Mouse (Mus musculus): ENCODE measurements around the gene Map3k4. TPM values are rescaled to one million over a fixed set of nuclear protein-coding genes. Genes with fewer than 3 reads are reported as not detected.

The Map3k4 gene
- total and polyA plus RNA-seq, 2 experiments: 10.7 to 19.2 TPM

DNA sequence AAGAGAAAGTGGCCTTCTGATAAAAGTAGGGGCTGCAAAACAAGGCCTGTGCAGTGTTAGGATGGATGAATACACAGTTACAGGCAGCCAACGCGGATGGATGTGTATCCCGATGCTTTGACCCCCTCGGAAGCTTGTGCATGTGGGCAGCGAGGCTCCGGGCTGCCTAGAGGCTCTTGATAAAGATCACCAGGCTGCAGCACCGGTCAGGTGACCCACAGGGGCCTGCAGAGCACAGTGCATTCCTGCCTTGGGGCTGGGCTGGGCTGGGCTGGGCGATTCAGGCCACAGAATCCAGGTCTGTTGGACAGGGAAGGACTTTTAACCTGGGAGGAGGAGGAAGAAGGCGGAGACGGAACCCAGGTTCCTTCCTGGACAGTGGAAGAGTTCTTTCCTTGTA is 123.0 kb downstream of the Map3k4 start:
- Histone ChIP-seq H3K27ac (replicated peaks; ENCODE audit: insufficient read depth, low read depth, low read length) (no peak overlapping the region), H3K36me3 (ENCODE audit: control insufficient read depth, insufficient read depth, low read length) (no peaks in the 10 kb centered on the region), H3K4me1 (ENCODE audit: control insufficient read depth, insufficient read depth, low read length) (no peaks in the 10 kb centered on the region; the same call in 1 of the 2 replicates), H3K4me3 (ENCODE audit: insufficient read depth, low read depth, low read length) (no peak overlapping the region), H3K79me2 (ENCODE audit: control insufficient read depth, insufficient read depth, low read length) (no peaks in the 10 kb centered on the region), H3K9ac (ENCODE audit: low read depth, low read length) (no peak overlapping the region), H3K27me3 (ENCODE audit: control insufficient read depth, insufficient read depth, low read length) (no peaks in the 10 kb centered on the region)
- TF ChIP-seq CTCF (IDR thresholded peaks at IDR 0.05; ENCODE audit: low read depth, low read length): no peak
- no peak for TF ChIP-seq POLR2A (IDR thresholded peaks at IDR 0.05; ENCODE audit: extremely low read depth, insufficient read depth, low read length)
- no peak for DNase-seq (ENCODE audit: extremely low read depth, low read depth, low spot score)
- WGBS: 50% methylated on average over 10 of the region's 10 CpGs

GRCm38 (mm10) chr17:12195137-12195536 is 123.5 kb downstream of the Map3k4 start:
- Histone ChIP-seq H3K27me3 (ENCODE audit: control insufficient read depth, insufficient read depth, low read length) (no peaks in the 10 kb centered on the region), H3K79me2 (ENCODE audit: control insufficient read depth, insufficient read depth, low read length) (no peaks in the 10 kb centered on the region), H3K9ac (ENCODE audit: low read depth, low read length) (no peak overlapping the region), H3K27ac (replicated peaks; ENCODE audit: insufficient read depth, low read depth, low read length) (no peak overlapping the region), H3K4me1 (ENCODE audit: control insufficient read depth, insufficient read depth, low read length) (no peaks in the 10 kb centered on the region; the same call in 1 of the 2 replicates), H3K4me3 (ENCODE audit: insufficient read depth, low read depth, low read length) (no peak overlapping the region), H3K36me3 (ENCODE audit: control insufficient read depth, insufficient read depth, low read length) (no peaks in the 10 kb centered on the region)
- 60% methylated on average over 5 of the region's 5 CpGs for WGBS
- DNase-seq (ENCODE audit: extremely low read depth, low read depth, low spot score): no peak
- TF ChIP-seq CTCF (IDR thresholded peaks at IDR 0.05; ENCODE audit: low read depth, low read length) (no peak), POLR2A (IDR thresholded peaks at IDR 0.05; ENCODE audit: extremely low read depth, insufficient read depth, low read length) (no peak)

DNA sequence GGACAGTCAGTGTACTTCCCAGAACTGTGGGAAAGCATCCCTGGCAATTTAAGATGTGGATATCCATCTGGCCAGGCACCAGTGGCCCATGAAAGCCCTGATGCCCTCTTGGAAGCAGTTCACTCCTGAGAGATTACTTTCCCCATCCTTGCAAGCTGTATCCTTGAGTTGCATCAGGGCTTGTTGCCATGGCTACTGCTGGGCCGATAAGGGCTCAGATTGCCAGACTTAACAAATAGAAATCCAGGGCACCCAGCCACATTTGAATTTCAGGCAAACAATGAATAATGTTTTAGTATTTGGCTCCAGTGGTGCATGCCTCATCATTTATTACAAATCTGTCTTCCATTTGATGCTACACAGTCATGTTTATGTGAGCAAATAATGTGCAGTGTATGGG is 130.8 kb downstream of the Map3k4 start:
- Histone ChIP-seq H3K27ac (replicated peaks; ENCODE audit: insufficient read depth, low read depth, low read length) (no peak overlapping the region), H3K4me3 (ENCODE audit: insufficient read depth, low read depth, low read length) (no peak overlapping the region), H3K4me1 (ENCODE audit: control insufficient read depth, insufficient read depth, low read length) (no peaks in the 10 kb centered on the region; the same call in 1 of the 2 replicates), H3K36me3 (ENCODE audit: control insufficient read depth, insufficient read depth, low read length) (no peaks in the 10 kb centered on the region), H3K27me3 (ENCODE audit: control insufficient read depth, insufficient read depth, low read length) (no peaks in the 10 kb centered on the region), H3K79me2 (ENCODE audit: control insufficient read depth, insufficient read depth, low read length) (no peaks in the 10 kb centered on the region), H3K9ac (ENCODE audit: low read depth, low read length) (no peak overlapping the region)
- TF ChIP-seq CTCF (IDR thresholded peaks at IDR 0.05; ENCODE audit: low read depth, low read length): no peak
- TF ChIP-seq POLR2A (IDR thresholded peaks at IDR 0.05; ENCODE audit: extremely low read depth, insufficient read depth, low read length): no peak
- WGBS: 18% methylated on average over 1 of the region's 1 CpGs
- DNase-seq (ENCODE audit: extremely low read depth, low read depth, low spot score): no peak

DNA sequence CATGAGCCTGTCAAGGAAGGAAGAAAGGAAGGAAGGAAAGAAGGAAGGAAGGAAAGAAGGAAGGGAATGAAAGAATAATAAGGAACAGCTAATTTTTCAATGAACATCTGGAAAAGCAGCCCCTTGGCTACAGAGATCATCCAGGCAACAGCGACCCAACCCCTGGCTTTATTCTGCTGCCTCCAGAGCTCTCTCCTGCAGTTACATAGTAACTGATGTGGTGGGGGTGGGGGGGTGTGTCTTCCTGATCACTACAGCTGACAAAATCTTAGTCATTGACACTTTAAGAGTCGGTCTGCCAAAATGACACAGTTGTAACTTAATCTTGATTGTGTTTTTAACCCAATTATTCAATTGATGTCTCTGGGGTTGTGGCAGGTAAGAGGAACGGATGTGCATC is 132.3 kb downstream of the Map3k4 start:
- H3K4me1 ChIP-seq (ENCODE audit: control insufficient read depth, insufficient read depth, low read length): no peaks in the 10 kb centered on the region; the same call in 1 of the 2 replicates
- no peak for DNase-seq (ENCODE audit: extremely low read depth, low read depth, low spot score)

DNA sequence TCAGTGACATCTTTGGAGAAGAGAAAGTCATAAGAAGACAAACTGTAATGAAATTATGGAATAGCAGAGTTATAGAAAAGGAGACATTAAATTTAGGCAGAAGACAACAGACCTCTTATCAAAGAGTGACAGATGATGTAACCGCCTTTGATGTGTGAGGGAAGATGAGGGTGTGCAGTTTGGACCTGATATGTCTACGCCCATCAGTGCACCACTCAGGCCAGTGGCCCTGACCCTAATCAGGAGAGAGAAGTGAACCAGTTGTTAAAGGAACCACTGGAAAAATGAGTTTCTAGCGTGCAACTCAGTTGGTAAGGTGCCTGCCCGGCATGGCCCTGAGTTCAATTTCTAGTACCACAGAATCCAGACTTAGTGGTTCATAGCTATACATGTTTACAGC is 132.7 kb downstream of the Map3k4 start:
- H3K27ac ChIP-seq (replicated peaks; ENCODE audit: insufficient read depth, low read depth, low read length): no peak overlapping the region
- no peak overlapping the region for H3K9ac ChIP-seq (ENCODE audit: low read depth, low read length)
- H3K36me3 ChIP-seq (ENCODE audit: control insufficient read depth, insufficient read depth, low read length): no peaks in the 10 kb centered on the region
- no peak for TF ChIP-seq POLR2A (IDR thresholded peaks at IDR 0.05; ENCODE audit: extremely low read depth, insufficient read depth, low read length)
- TF ChIP-seq CTCF (IDR thresholded peaks at IDR 0.05; ENCODE audit: low read depth, low read length): no peak
- H3K27me3 ChIP-seq (ENCODE audit: control insufficient read depth, insufficient read depth, low read length): no peaks in the 10 kb centered on the region
- no peak for DNase-seq (ENCODE audit: extremely low read depth, low read depth, low spot score)
- H3K4me3 ChIP-seq (ENCODE audit: insufficient read depth, low read depth, low read length): no peak overlapping the region
- no peaks in the 10 kb centered on the region for H3K79me2 ChIP-seq (ENCODE audit: control insufficient read depth, insufficient read depth, low read length)
- WGBS: 80% methylated on average over 4 of the region's 4 CpGs
- H3K4me1 ChIP-seq (ENCODE audit: control insufficient read depth, insufficient read depth, low read length): no peaks in the 10 kb centered on the region; the same call in 1 of the 2 replicates

More for the DNA sequence above, 132.3 kb downstream of the Map3k4 start:
- TF ChIP-seq POLR2A (IDR thresholded peaks at IDR 0.05; ENCODE audit: extremely low read depth, insufficient read depth, low read length): no peak
- TF ChIP-seq CTCF (IDR thresholded peaks at IDR 0.05; ENCODE audit: low read depth, low read length): no peak
- Histone ChIP-seq H3K27ac (replicated peaks; ENCODE audit: insufficient read depth, low read depth, low read length) (no peak overlapping the region), H3K9ac (ENCODE audit: low read depth, low read length) (no peak overlapping the region), H3K36me3 (ENCODE audit: control insufficient read depth, insufficient read depth, low read length) (no peaks in the 10 kb centered on the region), H3K27me3 (ENCODE audit: control insufficient read depth, insufficient read depth, low read length) (no peaks in the 10 kb centered on the region), H3K79me2 (ENCODE audit: control insufficient read depth, insufficient read depth, low read length) (no peaks in the 10 kb centered on the region), H3K4me3 (ENCODE audit: insufficient read depth, low read depth, low read length) (no peak overlapping the region)
- WGBS: 79% methylated on average over 3 of the region's 3 CpGs

- H3K4me1 ChIP-seq (ENCODE audit: control insufficient read depth, insufficient read depth, low read length): no peaks in the 10 kb centered on the region
- no peak overlapping the region for H3K27ac ChIP-seq (replicated peaks; ENCODE audit: insufficient read depth, low read depth, low read length)
- WGBS: 44% methylated on average over 8 of the region's 8 CpGs
Observed at GRCm38 (mm10) chr17:12184283-12184682, 134.3 kb downstream of the Map3k4 start.

More at GRCm38 (mm10) chr17:12184283-12184682, 134.3 kb downstream of the Map3k4 start:
- Histone ChIP-seq H3K36me3 (ENCODE audit: control insufficient read depth, insufficient read depth, low read length) (no peaks in the 10 kb centered on the region), H3K27me3 (ENCODE audit: control insufficient read depth, insufficient read depth, low read length) (no peaks in the 10 kb centered on the region), H3K4me3 (ENCODE audit: insufficient read depth, low read depth, low read length) (no peak overlapping the region), H3K79me2 (ENCODE audit: control insufficient read depth, insufficient read depth, low read length) (no peaks in the 10 kb centered on the region), H3K9ac (ENCODE audit: low read depth, low read length) (no peak overlapping the region)
- no peak for DNase-seq (ENCODE audit: extremely low read depth, low read depth, low spot score)
- no peak for TF ChIP-seq CTCF (IDR thresholded peaks at IDR 0.05; ENCODE audit: low read depth, low read length)
- no peak for TF ChIP-seq POLR2A (IDR thresholded peaks at IDR 0.05; ENCODE audit: extremely low read depth, insufficient read depth, low read length)

Measured in liver, adult 2 months (tissue).